Mouse (Mus musculus): ENCODE measurements at regions not wholly inside any gene's neighbourhood (a gene's known extent, or its start where the extent isn't known, plus 50 kb on each side); places are given as distances from the start of the nearest gene placed in this dataset.

GRCm38 (mm10) chr8:46397777-46398176 lies 73.1 kb upstream of the Acsl1 start:
- no peaks in the 10 kb centered on the region for H3K27me3 ChIP-seq (replicated peaks; ENCODE audit: control insufficient read depth, insufficient read depth, low read length)
- no peak overlapping the region for H3K27ac ChIP-seq (ENCODE audit: low read depth, low read length)
- H3K36me3 ChIP-seq (ENCODE audit: control insufficient read depth, insufficient read depth, low read length): no peaks in the 10 kb centered on the region
- DNase-seq (ENCODE audit: low spot score) (peak; percentile 12), ATAC-seq (no peak)
- 68% methylated on average over 8 of the region's 8 CpGs for WGBS
- no peak overlapping the region for H3K4me2 ChIP-seq (ENCODE audit: low read length)
- H3K9me3 ChIP-seq (replicated peaks; ENCODE audit: control insufficient read depth, low read length): no peaks in the 10 kb centered on the region
- no peak overlapping the region for H3K4me3 ChIP-seq (ENCODE audit: low read depth, low read length)
- H3K4me1 ChIP-seq (ENCODE audit: control insufficient read depth, insufficient read depth, low read length): no peaks in the 10 kb centered on the region
- H3K9ac ChIP-seq (ENCODE audit: low read length): no peak overlapping the region

GRCm38 (mm10) chr8:46400595-46400994 lies 70.2 kb upstream of the Acsl1 start:
- no peak for ATAC-seq
- Histone ChIP-seq H3K27ac (ENCODE audit: low read depth, low read length) (no peak overlapping the region), H3K36me3 (ENCODE audit: control insufficient read depth, insufficient read depth, low read length) (no peaks in the 10 kb centered on the region), H3K9me3 (replicated peaks; ENCODE audit: control insufficient read depth, low read length) (no peaks in the 10 kb centered on the region), H3K4me3 (ENCODE audit: low read depth, low read length) (no peak overlapping the region), H3K4me2 (ENCODE audit: low read length) (no peak overlapping the region), H3K4me1 (ENCODE audit: control insufficient read depth, insufficient read depth, low read length) (no peaks in the 10 kb centered on the region), H3K9ac (ENCODE audit: low read length) (no peak overlapping the region), H3K27me3 (replicated peaks; ENCODE audit: control insufficient read depth, insufficient read depth, low read length) (no peaks in the 10 kb centered on the region)
- no peak for DNase-seq (ENCODE audit: low spot score)
- WGBS: 85% methylated on average over 6 of the region's 6 CpGs

GRCm38 (mm10) chr8:46403877-46404560 lies 66.8 kb upstream of the Acsl1 start:
- Histone ChIP-seq H3K36me3 (ENCODE audit: control insufficient read depth, insufficient read depth, low read length) (no peaks in the 10 kb centered on the region), H3K4me1 (ENCODE audit: control insufficient read depth, insufficient read depth, low read length) (no peaks in the 10 kb centered on the region), H3K9ac (ENCODE audit: low read length) (no peak overlapping the region), H3K4me3 (ENCODE audit: low read depth, low read length) (no peak overlapping the region), H3K9me3 (replicated peaks; ENCODE audit: control insufficient read depth, low read length) (no peaks in the 10 kb centered on the region), H3K4me2 (ENCODE audit: low read length) (no peak overlapping the region), H3K27me3 (replicated peaks; ENCODE audit: control insufficient read depth, insufficient read depth, low read length) (no peaks in the 10 kb centered on the region), H3K27ac (ENCODE audit: low read depth, low read length) (no peak overlapping the region)
- ATAC-seq (no peak), DNase-seq (ENCODE audit: low spot score) (no peak)
- 85% methylated on average over 5 of the region's 5 CpGs for WGBS

GRCm38 (mm10) chr8:46408886-46409285 lies 62.0 kb upstream of the Acsl1 start:
- H3K9me3 ChIP-seq (replicated peaks; ENCODE audit: control insufficient read depth, low read length): no peaks in the 10 kb centered on the region

GRCm38 (mm10) chr8:46409296-46409695 lies 61.5 kb upstream of the Acsl1 start:
- H3K9ac ChIP-seq (ENCODE audit: low read length): no peak overlapping the region
- H3K9me3 ChIP-seq (replicated peaks; ENCODE audit: control insufficient read depth, low read length): no peaks in the 10 kb centered on the region
- 49% methylated on average over 2 of the region's 2 CpGs for WGBS
- H3K27ac ChIP-seq (ENCODE audit: low read depth, low read length): no peak overlapping the region
- H3K36me3 ChIP-seq (ENCODE audit: control insufficient read depth, insufficient read depth, low read length): no peaks in the 10 kb centered on the region
- H3K4me3 ChIP-seq (ENCODE audit: low read depth, low read length): no peak overlapping the region
- no peak overlapping the region for H3K4me2 ChIP-seq (ENCODE audit: low read length)
- no peaks in the 10 kb centered on the region for H3K4me1 ChIP-seq (ENCODE audit: control insufficient read depth, insufficient read depth, low read length)
- H3K27me3 ChIP-seq (replicated peaks; ENCODE audit: control insufficient read depth, insufficient read depth, low read length): no peaks in the 10 kb centered on the region
- ATAC-seq (no peak), DNase-seq (ENCODE audit: low spot score) (no peak)

More at GRCm38 (mm10) chr8:46408886-46409285, 62.0 kb upstream of the Acsl1 start:
- Histone ChIP-seq H3K27me3 (replicated peaks; ENCODE audit: control insufficient read depth, insufficient read depth, low read length) (no peaks in the 10 kb centered on the region), H3K4me2 (ENCODE audit: low read length) (no peak overlapping the region), H3K4me3 (ENCODE audit: low read depth, low read length) (no peak overlapping the region), H3K4me1 (ENCODE audit: control insufficient read depth, insufficient read depth, low read length) (no peaks in the 10 kb centered on the region), H3K36me3 (ENCODE audit: control insufficient read depth, insufficient read depth, low read length) (no peaks in the 10 kb centered on the region), H3K9ac (ENCODE audit: low read length) (no peak overlapping the region), H3K27ac (ENCODE audit: low read depth, low read length) (no peak overlapping the region)
- no peak for DNase-seq (ENCODE audit: low spot score)
- no peak for ATAC-seq
- WGBS: 95% methylated on average over 7 of the region's 7 CpGs

GRCm38 (mm10) chr8:46411877-46412625 lies 58.8 kb upstream of the Acsl1 start:
- Histone ChIP-seq H3K4me2 (ENCODE audit: low read length) (no peak overlapping the region), H3K4me1 (ENCODE audit: control insufficient read depth, insufficient read depth, low read length) (no peaks in the 10 kb centered on the region), H3K27me3 (replicated peaks; ENCODE audit: control insufficient read depth, insufficient read depth, low read length) (no peaks in the 10 kb centered on the region), H3K4me3 (ENCODE audit: low read depth, low read length) (no peak overlapping the region), H3K9ac (ENCODE audit: low read length) (no peak overlapping the region), H3K36me3 (ENCODE audit: control insufficient read depth, insufficient read depth, low read length) (no peaks in the 10 kb centered on the region), H3K27ac (ENCODE audit: low read depth, low read length) (no peak overlapping the region), H3K9me3 (replicated peaks; ENCODE audit: control insufficient read depth, low read length) (no peaks in the 10 kb centered on the region)
- no peak for ATAC-seq
- no peak for DNase-seq (ENCODE audit: low spot score)
- 88% methylated on average over 11 of the region's 11 CpGs for WGBS

DNA sequence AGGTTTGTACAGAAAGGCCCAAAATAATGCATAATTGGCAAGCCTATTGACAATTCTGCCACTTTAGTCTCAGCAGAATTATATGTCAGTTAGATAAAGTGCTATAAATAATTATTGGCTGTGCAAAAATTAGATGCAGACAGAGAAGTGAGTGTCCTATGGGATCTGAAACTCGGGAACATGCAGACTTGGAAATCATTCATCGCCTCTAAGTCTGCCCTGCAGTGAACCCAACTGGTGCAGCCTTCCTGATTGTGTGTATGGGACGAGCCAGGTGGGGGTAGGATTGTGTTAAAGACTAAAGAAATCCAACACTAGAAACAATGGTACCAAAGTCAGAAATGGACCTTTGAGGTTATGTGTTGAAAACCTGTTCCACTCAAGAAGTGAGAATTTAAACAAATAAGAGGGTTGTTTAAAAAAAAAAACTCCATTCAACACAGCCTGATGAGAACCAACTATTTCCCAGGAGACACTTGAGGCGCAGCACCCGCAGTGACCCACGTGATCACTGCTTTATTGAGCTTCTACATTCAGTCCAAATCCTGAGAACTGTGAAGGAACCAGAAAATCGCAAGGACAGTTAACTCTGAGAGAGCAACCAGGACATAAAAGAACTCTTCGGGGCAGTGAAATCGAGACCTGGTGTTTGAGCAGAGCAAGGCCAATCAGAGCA lies 57.4 kb upstream of the Acsl1 start:
- 82% methylated on average over 9 of the region's 9 CpGs for WGBS

DNA sequence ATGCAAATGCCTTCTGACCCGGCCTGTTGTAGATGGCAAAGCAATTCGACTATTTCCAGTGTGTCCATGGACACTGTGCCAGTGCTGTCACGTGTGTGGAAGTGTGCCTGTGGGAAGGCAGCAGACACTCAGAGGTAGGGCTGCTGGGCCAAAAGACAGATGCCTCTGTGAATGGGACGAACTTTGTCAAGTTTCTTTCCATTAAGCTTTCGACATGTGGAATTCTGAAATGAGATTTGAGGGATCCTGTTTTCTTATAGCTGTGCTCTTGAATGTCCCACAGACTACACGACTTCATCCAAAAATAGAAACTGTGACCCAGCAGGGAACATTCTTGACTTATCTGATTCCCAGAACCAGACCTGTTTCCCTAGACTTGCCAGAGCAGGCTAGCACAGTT lies 56.0 kb upstream of the Acsl1 start:
- Histone ChIP-seq H3K27ac (ENCODE audit: low read depth, low read length) (no peak overlapping the region), H3K4me3 (ENCODE audit: low read depth, low read length) (no peak overlapping the region), H3K9ac (ENCODE audit: low read length) (no peak overlapping the region), H3K36me3 (ENCODE audit: control insufficient read depth, insufficient read depth, low read length) (no peaks in the 10 kb centered on the region), H3K9me3 (replicated peaks; ENCODE audit: control insufficient read depth, low read length) (no peaks in the 10 kb centered on the region), H3K4me2 (ENCODE audit: low read length) (no peak overlapping the region), H3K27me3 (replicated peaks; ENCODE audit: control insufficient read depth, insufficient read depth, low read length) (no peaks in the 10 kb centered on the region), H3K4me1 (ENCODE audit: control insufficient read depth, insufficient read depth, low read length) (no peaks in the 10 kb centered on the region)
- DNase-seq (ENCODE audit: low spot score) (no peak), ATAC-seq (no peak)
- 88% methylated on average over 6 of the region's 6 CpGs for whole genome bisulfite sequencing

More for the DNA sequence above, 57.4 kb upstream of the Acsl1 start:
- Histone ChIP-seq H3K4me1 (ENCODE audit: control insufficient read depth, insufficient read depth, low read length) (no peaks in the 10 kb centered on the region), H3K9me3 (replicated peaks; ENCODE audit: control insufficient read depth, low read length) (no peaks in the 10 kb centered on the region), H3K9ac (ENCODE audit: low read length) (no peak overlapping the region), H3K4me2 (ENCODE audit: low read length) (no peak overlapping the region), H3K36me3 (ENCODE audit: control insufficient read depth, insufficient read depth, low read length) (no peaks in the 10 kb centered on the region), H3K4me3 (ENCODE audit: low read depth, low read length) (no peak overlapping the region), H3K27me3 (replicated peaks; ENCODE audit: control insufficient read depth, insufficient read depth, low read length) (no peaks in the 10 kb centered on the region), H3K27ac (ENCODE audit: low read depth, low read length) (no peak overlapping the region)
- DNase-seq (ENCODE audit: low spot score) (no peak), ATAC-seq (no peak)

GRCm38 (mm10) chr8:46419402-46419801 lies 51.4 kb upstream of the Acsl1 start:
- no peaks in the 10 kb centered on the region for H3K4me1 ChIP-seq (ENCODE audit: control insufficient read depth, insufficient read depth, low read length)
- H3K36me3 ChIP-seq (ENCODE audit: control insufficient read depth, insufficient read depth, low read length): no peaks in the 10 kb centered on the region
- H3K9me3 ChIP-seq (replicated peaks; ENCODE audit: control insufficient read depth, low read length): no peaks in the 10 kb centered on the region
- H3K9ac ChIP-seq (ENCODE audit: low read length): no peak overlapping the region
- WGBS: 85% methylated on average over 5 of the region's 5 CpGs
- no peaks in the 10 kb centered on the region for H3K27me3 ChIP-seq (replicated peaks; ENCODE audit: control insufficient read depth, insufficient read depth, low read length)
- H3K27ac ChIP-seq (ENCODE audit: low read depth, low read length): no peak overlapping the region
- no peak overlapping the region for H3K4me2 ChIP-seq (ENCODE audit: low read length)
- H3K4me3 ChIP-seq (ENCODE audit: low read depth, low read length): no peak overlapping the region
- no peak for ATAC-seq
- no peak for DNase-seq (ENCODE audit: low spot score)
